10 mouse cellular contexts compared by ENCODE assay signal in genomic region chr8:33987755-33988104, GRCm38 (mm10).
DNase-seq lines count a peak whose midpoint lies in the region; ATAC-seq and TF ChIP-seq lines count a peak whose summit lies in the region.
"Had no signal": no experiment of that assay in that cellular context is flagged by ENCODE, and none has a peak within 500 bp of the region (broad histone marks: within the 10 kb centered on the region; RNA-seq: fewer than 3 reads in every experiment).

No protein-coding gene starts in this region.

- no peak overlapping the region for H3K4me2 ChIP-seq in lung, embryonic 15.5 days
- H3K4me2 ChIP-seq in heart, postnatal 0 days (ENCODE audit: low read depth, low read length): no peak overlapping the region
- H3K4me2 ChIP-seq in kidney, postnatal 0 days (ENCODE audit: low read length): no peak overlapping the region
- no peak overlapping the region for H3K4me2 ChIP-seq in stomach, postnatal 0 days (replicated peaks; ENCODE audit: low read depth)
- H3K4me2 ChIP-seq in hindbrain, embryonic 12.5 days (replicated peaks): no peak overlapping the region

- no peak for ATAC-seq in lung, embryonic 15.5 days (ENCODE audit: borderline replicate concordance, extremely low read depth, low FRiP score, low TSS enrichment)
- 0 out of 2 replicates have a peak, but pooled peaks have one; percentile 10 for ATAC-seq in heart, postnatal 0 days (ENCODE audit: insufficient read depth, low read depth)
- ATAC-seq in kidney, postnatal 0 days (replicated peaks; ENCODE audit: low FRiP score, low read depth): peak; percentile 33
- 0 out of 2 replicates have a peak, but pooled peaks have one; percentile 21 for ATAC-seq in stomach, postnatal 0 days (ENCODE audit: low FRiP score, low TSS enrichment)
- no peak for ATAC-seq in hindbrain, embryonic 12.5 days (ENCODE audit: low FRiP score)
- ATAC-seq: inflammation-experienced regulatory T-cells, adult 6 months had no signal

- peak overlapping the region; percentile 44 for H3K27ac ChIP-seq in lung, embryonic 15.5 days
- peak overlapping the region; percentile 78 for H3K27ac ChIP-seq in heart, postnatal 0 days (ENCODE audit: low read depth)
- peak overlapping the region; percentile 76 for H3K27ac ChIP-seq in kidney, postnatal 0 days
- H3K27ac ChIP-seq in stomach, postnatal 0 days (replicated peaks): peak overlapping the region; percentile 70
- no peak overlapping the region for H3K27ac ChIP-seq in hindbrain, embryonic 12.5 days

- 40% methylated on average over 10 of the region's 10 CpGs for WGBS in lung, embryonic 15.5 days
- WGBS in heart, postnatal 0 days: 28% methylated on average over 10 of the region's 10 CpGs
- 71% methylated on average over 10 of the region's 10 CpGs for WGBS in kidney, postnatal 0 days
- whole genome bisulfite sequencing in stomach, postnatal 0 days: 56% methylated on average over 10 of the region's 10 CpGs
- 81% methylated on average over 10 of the region's 10 CpGs for WGBS in hindbrain, embryonic 12.5 days

- no peaks in the 10 kb centered on the region for H3K9me3 ChIP-seq in lung, embryonic 15.5 days
- no peaks in the 10 kb centered on the region for H3K9me3 ChIP-seq in heart, postnatal 0 days (replicated peaks; ENCODE audit: control insufficient read depth, low read length)
- H3K9me3 ChIP-seq in kidney, postnatal 0 days (replicated peaks; ENCODE audit: low read length): no peaks in the 10 kb centered on the region
- no peaks in the 10 kb centered on the region for H3K9me3 ChIP-seq in stomach, postnatal 0 days (ENCODE audit: control insufficient read depth, low read length)
- no peaks in the 10 kb centered on the region for H3K9me3 ChIP-seq in hindbrain, embryonic 12.5 days (replicated peaks)

- no peak overlapping the region for H3K4me3 ChIP-seq in lung, embryonic 15.5 days
- H3K4me3 ChIP-seq in heart, postnatal 0 days (ENCODE audit: low read depth, low read length): no peak overlapping the region
- H3K4me3 ChIP-seq in kidney, postnatal 0 days (replicated peaks; ENCODE audit: low read depth, low read length): no peak overlapping the region
- H3K4me3 ChIP-seq in stomach, postnatal 0 days (ENCODE audit: low read depth, low read length): no peak overlapping the region
- H3K4me3 ChIP-seq in hindbrain, embryonic 12.5 days: no peak overlapping the region

- H3K9ac ChIP-seq in lung, embryonic 15.5 days: no peak overlapping the region
- 0 out of 2 replicates have a peak overlapping the region, but pooled peaks have one; percentile 5 for H3K9ac ChIP-seq in heart, postnatal 0 days (replicated peaks; ENCODE audit: low read depth, low read length)
- no peak overlapping the region for H3K9ac ChIP-seq in kidney, postnatal 0 days (ENCODE audit: low read depth, low read length)
- no peak overlapping the region for H3K9ac ChIP-seq in stomach, postnatal 0 days (ENCODE audit: low read length)
- no peak overlapping the region for H3K9ac ChIP-seq in hindbrain, embryonic 12.5 days

- TF ChIP-seq CTCF in heart, postnatal 0 days (IDR thresholded peaks at IDR 0.05; ENCODE audit: low read depth): no peak
- TF ChIP-seq CTCF in kidney, postnatal 0 days (IDR thresholded peaks at IDR 0.05; ENCODE audit: low read depth): no peak
- TF ChIP-seq CTCF in stomach, postnatal 0 days (IDR thresholded peaks at IDR 0.05; ENCODE audit: low read depth): no peak

- no peaks in the 10 kb centered on the region for H3K36me3 ChIP-seq in lung, embryonic 15.5 days
- H3K36me3 ChIP-seq in heart, postnatal 0 days (replicated peaks; ENCODE audit: control insufficient read depth, insufficient read depth, low read length): no peaks in the 10 kb centered on the region
- H3K36me3 ChIP-seq in kidney, postnatal 0 days (ENCODE audit: insufficient read depth, low read length): no peaks in the 10 kb centered on the region
- H3K36me3 ChIP-seq in stomach, postnatal 0 days (ENCODE audit: control insufficient read depth, insufficient read depth, low read length): no peaks in the 10 kb centered on the region
- no peaks in the 10 kb centered on the region for H3K36me3 ChIP-seq in hindbrain, embryonic 12.5 days

- no peak for TF ChIP-seq EP300 in heart, postnatal 0 days (IDR thresholded peaks at IDR 0.05; ENCODE audit: low read depth)
- TF ChIP-seq EP300 in stomach, postnatal 0 days (optimal IDR thresholded peaks at IDR 0.05): no peak

- no peaks in the 10 kb centered on the region for H3K27me3 ChIP-seq in lung, embryonic 15.5 days
- no peaks in the 10 kb centered on the region for H3K27me3 ChIP-seq in heart, postnatal 0 days (ENCODE audit: control insufficient read depth, insufficient read depth, low read length)
- H3K27me3 ChIP-seq in kidney, postnatal 0 days (ENCODE audit: insufficient read depth, low read length): no peaks in the 10 kb centered on the region
- H3K27me3 ChIP-seq in stomach, postnatal 0 days (ENCODE audit: control insufficient read depth, insufficient read depth, low read length): no peaks in the 10 kb centered on the region
- no peaks in the 10 kb centered on the region for H3K27me3 ChIP-seq in hindbrain, embryonic 12.5 days

- H3K4me1 ChIP-seq in lung, embryonic 15.5 days: peaks cover 25% of the 10 kb centered on the region
- peaks cover 19% of the 10 kb centered on the region; the same call in 1 of the 2 replicates for H3K4me1 ChIP-seq in heart, postnatal 0 days (ENCODE audit: control insufficient read depth, insufficient read depth)
- 0 out of 2 replicates have a peak, but pooled peaks cover 13% of the 10 kb centered on the region for H3K4me1 ChIP-seq in kidney, postnatal 0 days (replicated peaks; ENCODE audit: insufficient read depth, low read length)
- no peaks in the 10 kb centered on the region for H3K4me1 ChIP-seq in stomach, postnatal 0 days (replicated peaks; ENCODE audit: control insufficient read depth, insufficient read depth)
- peaks cover 9% of the 10 kb centered on the region; the same call in 1 of the 2 replicates for H3K4me1 ChIP-seq in hindbrain, embryonic 12.5 days

- DNase-seq in lung, postnatal 25 days (ENCODE audit: low spot score): no peak
- DNase-seq in heart, postnatal 0 days (ENCODE audit: low spot score): no peak
- DNase-seq in kidney, postnatal 0 days (ENCODE audit: low spot score): no peak
- no peak for DNase-seq in stomach, postnatal 0 days (ENCODE audit: low spot score)
- DNase-seq in gastrocnemius, adult 18-20 months (ENCODE audit: low spot score): no peak
- no peak for DNase-seq in yolk sac, embryonic 10.5 days (ENCODE audit: low spot score)
- DNase-seq: cerebellum, adult 11-12 months had no signal

Comparison
In these comparisons a context has a peak if more than half of its experiments do, and no peak if none do; other contexts are left out.
1. ATAC-seq: peak in heart, postnatal 0 days (single experiment), kidney, postnatal 0 days (single experiment) and stomach, postnatal 0 days (single experiment); none in lung, embryonic 15.5 days (single experiment) and hindbrain, embryonic 12.5 days (single experiment).